Mouse (Mus musculus) embryo, embryonic 10.5 days (tissue): ENCODE measurements around the gene Sdk2.

Source experiments
- DNase-seq: peaks from one replicate; pipeline ENCODE4 v3.0.0-alpha.2; 2015; ENCODE audit warnings: low spot score

The Sdk2 gene

GRCm38 (mm10) chr11:113990065-113990464 is 76.8 kb downstream of the Sdk2 start:
- DNase-seq: no peak

DNA sequence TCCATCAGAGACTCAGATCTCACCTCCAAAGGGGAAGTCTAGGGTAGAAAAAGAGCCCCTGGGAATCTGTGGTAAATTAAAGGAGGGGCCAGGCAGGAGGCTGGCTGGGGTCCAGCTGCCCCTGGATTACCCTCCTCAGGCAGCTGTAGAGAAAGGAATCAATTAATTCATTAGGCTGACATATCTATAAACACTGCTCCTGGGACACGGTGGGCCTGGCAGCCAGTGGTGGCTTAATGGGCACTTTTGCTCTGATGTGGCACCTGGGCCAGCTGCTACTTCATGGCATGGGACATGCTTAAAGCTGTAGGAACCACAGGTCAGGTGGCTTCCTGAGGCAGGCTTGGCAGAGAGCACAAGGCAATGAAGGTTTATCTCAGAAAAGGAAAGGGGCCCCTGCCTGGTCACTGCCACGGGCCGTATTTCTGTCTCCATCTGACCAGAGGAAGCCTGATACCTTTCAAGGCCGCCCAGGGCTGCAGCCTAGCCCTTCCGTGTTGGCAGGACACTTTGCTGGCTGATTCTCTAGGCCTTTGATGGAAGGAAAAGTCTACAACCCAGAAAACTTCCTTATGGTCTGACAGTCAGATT is 80.9 kb downstream of the Sdk2 start:
- no peak for DNase-seq

DNA sequence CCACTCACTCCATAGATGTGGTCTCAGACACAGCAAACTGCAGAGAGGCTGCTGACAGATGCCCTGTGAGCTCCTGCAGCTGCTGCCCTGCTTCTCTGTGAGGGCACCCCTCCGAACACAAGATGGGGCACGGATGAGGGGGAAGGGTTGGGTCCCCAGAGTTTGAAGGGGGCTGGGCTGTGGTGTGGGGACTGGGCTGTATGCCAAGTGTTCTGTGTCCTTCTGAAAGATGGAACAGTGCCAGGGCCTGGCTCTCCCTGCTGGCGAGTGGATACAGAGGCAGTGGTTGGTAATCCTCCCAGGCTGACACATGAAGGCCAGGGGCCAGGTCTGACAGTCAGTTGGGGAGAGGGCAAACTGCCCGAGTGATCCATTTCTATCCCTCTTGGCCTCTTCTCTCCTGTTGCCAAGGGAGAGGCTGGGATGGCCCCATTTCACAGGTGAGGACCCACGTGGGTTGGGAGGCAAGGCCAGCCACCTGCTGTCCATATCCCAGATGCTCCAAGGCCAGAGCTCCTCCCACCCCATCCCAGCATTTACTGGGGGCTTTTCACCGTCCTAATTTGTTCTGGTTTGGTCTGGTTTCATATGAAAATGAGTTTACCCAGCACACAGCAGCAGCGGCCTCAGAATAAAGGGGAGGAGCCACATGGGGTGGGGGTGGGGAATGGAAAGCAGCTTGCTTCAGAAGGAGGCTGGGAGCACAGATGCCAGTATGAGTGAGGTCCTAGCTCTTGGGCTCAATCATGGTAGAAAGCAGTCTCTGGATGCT is 84.9 kb downstream of the Sdk2 start:
- DNase-seq: peak; percentile 50

DNA sequence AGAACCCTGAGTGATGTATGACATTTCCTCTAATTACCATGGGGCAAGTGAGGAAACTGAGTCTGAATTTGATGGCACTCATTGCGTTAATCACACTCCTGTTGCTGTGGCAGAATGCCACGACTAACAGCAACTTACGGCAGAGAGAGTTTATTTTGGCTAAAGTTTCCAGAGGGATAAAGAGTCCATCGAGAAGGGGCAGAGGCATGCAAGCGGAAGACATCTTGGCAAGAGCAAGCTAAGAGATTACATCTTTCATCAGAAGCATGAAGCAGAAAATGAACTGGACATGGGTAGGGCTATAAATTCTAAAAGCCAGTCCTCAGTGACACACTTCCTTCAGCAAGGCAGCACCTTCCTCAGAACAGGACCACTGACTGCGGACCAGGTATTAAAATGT is 85.8 kb downstream of the Sdk2 start:
- DNase-seq: no peak

- no peak for DNase-seq
Observed at GRCm38 (mm10) chr11:113978318-113978717, 88.5 kb downstream of the Sdk2 start.

GRCm38 (mm10) chr11:113975667-113975970 is 91.2 kb downstream of the Sdk2 start:
- no peak for DNase-seq

DNA sequence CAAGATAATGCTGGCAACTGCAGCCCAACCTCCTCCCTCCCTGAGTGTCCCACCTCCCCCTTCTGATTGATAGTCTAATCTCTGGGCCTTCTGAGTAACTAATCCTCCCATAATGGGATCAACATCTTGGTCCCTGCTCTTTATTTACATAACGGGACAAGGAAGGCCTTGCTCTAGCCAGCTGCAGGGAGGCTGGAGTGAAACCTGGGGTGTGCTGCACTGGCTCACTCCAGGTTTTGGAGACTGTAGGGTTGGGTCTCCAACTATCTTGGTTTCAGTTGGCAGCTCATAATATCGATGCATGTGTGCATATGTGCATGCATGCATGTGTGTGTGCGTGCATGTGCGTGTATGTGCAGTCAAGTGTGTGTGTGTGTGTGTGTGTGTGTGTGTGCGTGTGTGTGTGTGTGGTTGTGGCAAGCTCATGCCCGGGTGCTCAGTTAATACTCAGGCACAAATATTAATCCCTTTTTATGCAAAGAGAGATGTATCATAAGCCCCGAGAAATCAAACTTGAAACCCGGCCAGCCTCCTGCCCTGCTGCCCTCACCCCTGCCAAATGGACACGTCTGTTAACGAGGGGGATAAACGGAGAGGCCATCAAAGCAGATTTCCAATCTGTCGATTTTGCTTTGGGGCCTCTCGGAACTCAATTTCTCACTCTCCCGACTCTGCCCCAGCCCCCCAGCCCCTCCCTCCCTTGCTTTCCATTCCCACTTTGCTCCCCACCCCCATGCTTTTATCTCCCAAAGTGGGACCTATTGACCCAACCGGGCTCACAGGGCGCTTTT is 91.8 kb downstream of the Sdk2 start:
- peak; percentile 35 for DNase-seq

DNA sequence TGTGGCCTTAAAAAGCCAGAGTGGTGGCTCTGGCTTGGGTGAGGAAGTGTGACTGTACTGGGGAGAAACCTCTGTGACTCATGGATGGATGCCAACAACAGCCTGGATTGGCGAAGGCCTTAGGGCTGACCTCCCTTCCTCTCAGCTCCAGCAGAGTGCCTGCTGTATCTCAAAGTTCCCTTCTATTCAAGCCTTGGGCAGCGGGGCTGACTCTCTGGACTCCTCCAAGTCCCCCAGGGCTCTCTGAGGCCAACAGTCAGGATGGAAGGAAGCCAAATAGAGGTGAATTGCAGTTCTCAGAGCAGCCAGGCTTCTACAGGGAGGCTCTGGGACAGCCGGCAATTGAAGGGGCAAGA is 94.4 kb downstream of the Sdk2 start:
- no peak for DNase-seq

DNA sequence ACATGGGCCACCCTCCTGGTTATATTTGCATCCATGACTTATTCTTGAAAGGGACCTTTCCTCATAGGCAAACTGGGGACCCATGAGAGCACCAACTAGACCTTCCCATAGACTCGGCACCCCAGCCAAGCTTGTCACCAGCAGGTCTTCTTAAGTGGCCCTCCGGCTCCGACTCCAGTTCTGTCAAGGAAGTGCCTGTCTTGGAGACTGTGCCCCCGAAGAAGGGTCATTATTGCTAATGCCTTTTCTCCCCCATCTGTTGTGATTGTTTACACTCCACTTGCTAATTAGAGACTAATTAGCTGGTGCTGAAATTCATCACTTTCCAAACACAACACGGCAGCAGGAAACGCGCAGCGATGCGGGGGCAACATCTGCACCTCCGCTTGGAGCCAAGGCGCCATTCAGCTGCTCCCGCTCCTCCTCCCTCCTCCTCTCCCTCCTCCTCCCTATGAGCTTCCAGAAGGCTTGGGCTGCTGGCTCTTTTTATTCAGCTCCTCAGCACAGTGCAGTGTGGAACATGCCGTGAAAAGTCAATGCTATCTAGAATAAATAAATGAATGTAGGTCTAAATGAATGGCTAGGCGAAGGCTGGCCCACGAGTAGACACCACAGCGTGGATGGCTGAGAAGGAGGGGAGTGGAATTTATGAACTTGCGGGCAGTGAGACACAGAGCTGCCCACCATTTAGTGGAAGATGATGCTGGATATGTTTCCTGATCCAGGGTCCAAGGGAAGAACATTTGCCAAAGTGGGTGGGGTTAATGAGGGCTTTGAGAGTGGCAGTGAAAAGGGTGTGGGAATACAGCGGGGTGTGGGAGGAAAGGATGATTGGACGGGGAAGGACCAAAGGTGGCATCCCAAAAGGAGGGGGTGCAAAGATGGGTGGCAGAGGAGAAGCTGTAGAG is 95.0 kb downstream of the Sdk2 start:
- no peak for DNase-seq

DNA sequence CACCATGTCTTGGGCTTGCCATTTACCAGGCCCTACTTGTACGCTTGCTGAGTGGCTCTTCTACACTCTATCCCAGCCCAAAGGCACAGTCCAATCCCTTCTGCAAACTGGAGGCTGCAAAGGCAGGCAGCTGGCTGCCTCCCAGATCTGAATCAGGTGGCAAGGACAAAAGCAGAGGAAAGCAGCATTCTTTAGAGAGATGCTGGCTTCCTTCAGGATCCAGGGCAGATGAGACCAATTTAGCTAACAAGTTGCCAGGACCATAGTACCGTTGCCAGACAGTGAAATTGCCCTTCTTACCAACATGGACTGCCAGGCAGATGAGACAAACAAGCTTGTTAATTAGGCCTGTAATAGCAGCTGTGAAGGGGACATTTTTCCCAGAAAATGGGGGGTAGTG is 96.8 kb downstream of the Sdk2 start:
- DNase-seq: no peak

DNA sequence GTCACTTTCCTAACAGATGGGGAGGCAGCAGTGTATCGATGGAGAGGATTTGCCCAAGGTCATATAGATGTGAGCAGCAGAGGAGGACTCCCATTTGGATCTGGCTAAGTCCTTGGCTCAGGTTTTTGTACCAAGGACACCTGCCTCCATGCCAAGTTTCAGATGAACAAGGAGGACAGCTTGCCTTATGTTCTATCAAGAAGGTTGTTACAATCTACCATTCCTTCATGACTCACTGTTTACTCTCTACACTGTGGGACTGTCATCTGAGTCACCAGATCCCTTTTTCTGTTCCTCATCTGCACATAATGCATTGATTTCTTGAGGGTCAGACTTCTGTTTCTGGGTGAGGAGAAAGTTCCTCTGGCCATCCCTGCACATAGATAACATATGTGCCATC is 101.6 kb downstream of the Sdk2 start:
- no peak for DNase-seq

GRCm38 (mm10) chr11:113962751-113963150 is 104.1 kb downstream of the Sdk2 start:
- DNase-seq: no peak

- DNase-seq: no peak
Observed at GRCm38 (mm10) chr11:113951616-113951988, 115.2 kb downstream of the Sdk2 start.

DNA sequence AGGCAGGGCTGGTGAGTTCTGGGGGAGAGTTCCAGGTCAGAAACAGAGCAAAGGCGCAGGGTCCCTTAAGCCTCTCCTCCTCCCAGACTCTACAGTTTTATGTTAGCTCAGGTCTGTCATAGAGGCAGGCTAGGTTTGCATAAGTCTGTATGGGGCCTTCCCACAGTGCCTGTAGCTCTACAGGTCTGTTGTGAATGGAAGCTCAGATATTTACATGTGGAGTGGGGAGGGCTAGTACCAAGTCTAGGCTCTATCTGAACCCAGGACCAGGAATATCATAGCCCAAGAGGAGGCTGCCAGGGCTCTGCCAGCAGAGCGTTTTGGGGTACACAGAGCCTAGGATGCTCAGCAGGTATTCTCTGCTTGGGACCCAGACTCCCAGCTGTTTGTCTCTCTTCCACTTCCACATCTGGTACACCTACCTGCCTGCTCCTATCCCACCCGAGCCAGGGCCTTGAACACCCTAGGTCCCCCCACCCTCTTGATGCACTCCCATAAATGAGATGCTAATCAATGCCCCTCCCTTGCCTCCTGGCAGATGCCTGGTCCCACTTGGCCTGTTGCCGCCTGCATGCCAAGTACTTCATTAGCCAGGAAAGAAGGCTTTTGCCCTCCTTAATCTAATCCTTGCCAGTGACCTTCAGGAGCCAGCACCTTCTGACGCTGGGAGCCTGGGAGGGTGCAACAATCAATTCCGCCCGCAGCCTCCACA is 115.8 kb downstream of the Sdk2 start:
- no peak for DNase-seq

GRCm38 (mm10) chr11:113948676-113949075 is 118.2 kb downstream of the Sdk2 start:
- DNase-seq: no peak

- DNase-seq: no peak
Observed at GRCm38 (mm10) chr11:113942101-113942735, 124.6 kb downstream of the Sdk2 start.

DNA sequence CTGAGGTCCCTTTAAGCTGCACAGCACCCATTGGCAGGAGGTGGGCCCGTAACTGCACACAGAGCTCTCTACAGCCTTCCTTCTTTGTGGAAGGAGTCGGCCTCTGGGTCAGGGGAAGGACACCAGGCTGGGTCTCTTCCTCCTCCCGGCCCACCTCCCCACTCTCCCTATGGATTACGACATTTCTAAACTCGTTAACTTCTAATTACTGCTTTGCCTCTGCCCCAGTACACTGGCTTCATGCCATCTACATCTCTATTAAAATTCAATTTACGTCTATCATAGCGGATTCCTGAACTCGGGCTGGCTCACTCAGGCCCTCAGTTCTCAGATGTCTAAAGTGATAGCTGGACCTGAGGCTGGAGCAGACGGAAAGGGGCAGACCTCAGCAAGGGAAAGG is 133.2 kb downstream of the Sdk2 start:
- no peak for DNase-seq

DNA sequence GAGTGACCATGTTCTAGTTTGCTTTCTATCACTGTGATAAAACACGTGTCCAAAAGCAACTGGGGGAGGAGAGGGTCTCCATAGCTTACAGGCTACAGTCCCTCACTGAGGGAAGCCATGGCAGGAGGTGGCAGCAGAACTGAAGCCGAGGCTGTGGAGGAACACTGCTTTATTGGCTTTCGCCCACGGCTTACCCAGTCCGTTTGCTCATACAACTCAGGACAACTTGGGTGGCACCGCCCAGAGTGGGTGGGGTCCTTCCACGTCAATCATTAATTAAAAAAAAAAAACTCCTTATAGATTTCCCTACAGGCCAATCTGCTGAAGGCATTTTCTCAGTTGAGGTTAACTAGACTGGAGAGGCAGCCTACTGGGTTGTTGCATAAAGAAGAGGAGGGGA is 133.9 kb downstream of the Sdk2 start:
- no peak for DNase-seq

DNA sequence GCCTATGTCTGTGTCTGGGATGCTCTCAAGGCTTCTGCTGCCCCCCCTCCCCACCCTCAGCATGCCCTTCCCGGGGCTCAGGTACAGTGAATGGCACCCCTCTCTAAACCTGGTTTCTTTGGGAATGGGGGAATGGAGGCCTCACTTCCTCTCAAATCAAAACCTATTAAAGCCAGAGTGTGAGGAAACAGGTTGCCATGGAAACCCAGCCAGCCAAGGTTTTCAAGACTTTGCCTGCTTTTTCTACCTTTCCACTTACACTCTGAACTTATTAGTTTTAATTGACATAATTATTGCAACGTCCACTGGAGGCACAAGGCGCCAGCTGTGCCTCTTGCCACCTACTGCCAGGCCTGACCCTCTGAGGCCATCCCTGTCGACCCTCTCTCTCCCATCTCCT is 135.1 kb downstream of the Sdk2 start:
- peak; percentile 36 for DNase-seq

GRCm38 (mm10) chr11:113930112-113930511 is 136.7 kb downstream of the Sdk2 start:
- no peak for DNase-seq

- DNase-seq: no peak
Observed at GRCm38 (mm10) chr11:113928831-113929230, 138.0 kb downstream of the Sdk2 start.
